Mouse (Mus musculus) layer of hippocampus, adult 11-12 months (tissue): Measurements from ENCODE around the gene Efna5.

Experiments
- DNase-seq: peaks from one replicate; pipeline ENCODE4 v3.0.0; 2022; ENCODE audit warnings: low spot score

The Efna5 gene

DNA sequence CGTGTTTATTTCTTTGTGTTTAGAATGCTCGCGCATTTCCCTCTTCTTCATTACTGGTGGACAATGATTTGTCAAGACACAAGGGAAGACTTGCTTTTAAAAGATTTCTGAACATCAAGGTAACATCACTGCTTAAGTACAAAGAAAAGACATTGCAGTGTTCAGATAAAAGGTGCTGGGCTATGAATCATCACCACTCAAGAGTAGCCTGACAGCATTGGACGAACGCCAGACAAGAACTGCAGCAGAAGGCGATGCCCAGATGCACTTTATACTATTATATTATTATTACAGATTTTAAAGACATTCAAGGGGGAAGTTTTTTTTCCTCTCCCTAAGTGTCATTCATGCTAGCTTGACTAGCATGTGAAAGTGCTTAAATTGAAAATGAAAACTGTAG is 228.7 kb downstream of the Efna5 start:
- DNase-seq, result no peak

DNA sequence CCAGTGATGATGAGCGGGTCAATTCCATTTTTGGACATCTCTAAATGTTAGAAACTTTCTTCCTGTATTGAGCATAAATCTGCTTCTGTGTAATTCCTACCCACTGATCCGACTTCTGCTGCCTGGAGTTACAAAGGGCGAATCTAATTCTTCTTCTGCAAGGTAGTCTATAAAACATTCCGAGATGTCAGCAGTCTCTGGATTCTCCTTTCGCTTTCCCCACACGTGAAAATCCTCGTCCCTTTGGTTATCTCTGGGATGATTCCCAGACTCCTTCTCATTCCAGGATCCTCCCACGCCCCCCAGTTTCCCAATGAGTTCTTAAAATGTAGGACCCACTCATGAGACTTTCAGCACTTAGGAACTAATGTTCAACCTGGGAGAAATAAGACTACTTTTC is 229.4 kb downstream of the Efna5 start:
- no peak for DNase-seq

DNA sequence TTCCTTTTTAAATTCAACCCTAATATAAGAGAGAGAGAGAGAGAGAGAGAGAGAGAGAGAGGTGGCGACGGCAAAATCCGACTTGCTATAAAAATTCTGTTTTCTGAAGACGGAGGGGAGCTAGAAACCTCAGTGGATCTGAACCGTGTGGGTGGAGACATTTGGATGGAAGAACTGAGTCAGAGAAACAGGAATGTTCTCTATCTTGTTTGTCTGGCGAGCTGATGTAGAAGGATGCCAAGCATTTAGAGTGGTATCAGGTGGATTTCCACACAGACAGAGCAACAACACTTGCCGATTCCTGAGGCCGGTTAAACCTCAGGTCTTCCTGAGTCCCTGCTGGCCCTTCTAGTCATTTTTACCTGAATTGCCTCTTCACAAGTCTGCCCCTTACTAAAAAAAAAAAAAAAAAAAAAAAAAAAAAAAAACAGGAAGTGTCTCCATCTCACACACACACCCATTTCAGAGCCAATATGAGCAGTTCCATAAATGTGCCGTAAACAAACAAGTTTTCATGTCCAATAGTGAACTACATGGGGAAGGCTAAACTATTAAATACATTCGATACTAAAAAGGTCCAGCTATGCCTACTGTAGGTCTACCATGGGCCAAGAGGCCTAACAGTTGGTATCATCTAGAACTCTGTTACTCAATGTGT is 231.7 kb downstream of the Efna5 start:
- DNase-seq, result no peak

- no peak for DNase-seq
These were observed 234.3 kb downstream of the Efna5 start for GRCm38 (mm10) chr17:62646836-62647235.

DNA sequence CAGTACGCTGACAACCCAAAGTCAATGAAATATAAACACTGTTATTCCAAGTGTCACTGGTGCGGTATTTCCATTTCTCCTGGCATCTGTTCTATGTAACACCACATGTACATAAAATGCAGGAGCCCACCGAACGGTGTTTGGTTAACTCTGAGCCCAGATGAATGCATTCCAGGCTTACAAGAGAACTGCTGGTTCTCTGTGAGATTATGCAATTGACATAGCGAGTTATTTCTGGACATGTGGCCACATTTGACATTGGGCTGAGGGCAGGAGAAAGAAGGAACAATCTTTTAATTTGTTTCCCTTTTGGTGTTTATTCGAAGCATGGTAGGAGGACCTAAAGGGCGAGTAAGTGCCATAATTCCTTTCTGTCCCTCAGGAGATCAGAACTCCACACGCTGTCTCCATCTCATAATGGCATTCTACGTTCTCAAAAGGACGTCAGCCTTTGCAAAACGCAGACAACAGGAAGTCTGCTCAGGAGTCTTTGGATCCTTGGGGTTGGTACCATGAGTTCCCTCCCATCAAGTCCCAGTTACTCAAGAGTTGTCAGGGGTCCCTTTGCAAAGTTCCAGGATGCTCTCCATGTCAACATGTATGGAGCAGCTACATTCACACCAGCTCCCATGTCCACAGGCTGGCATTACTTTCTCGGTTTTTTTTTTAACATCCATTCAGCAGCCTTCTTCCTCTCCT is 238.5 kb downstream of the Efna5 start:
- DNase-seq, result no peak

DNA sequence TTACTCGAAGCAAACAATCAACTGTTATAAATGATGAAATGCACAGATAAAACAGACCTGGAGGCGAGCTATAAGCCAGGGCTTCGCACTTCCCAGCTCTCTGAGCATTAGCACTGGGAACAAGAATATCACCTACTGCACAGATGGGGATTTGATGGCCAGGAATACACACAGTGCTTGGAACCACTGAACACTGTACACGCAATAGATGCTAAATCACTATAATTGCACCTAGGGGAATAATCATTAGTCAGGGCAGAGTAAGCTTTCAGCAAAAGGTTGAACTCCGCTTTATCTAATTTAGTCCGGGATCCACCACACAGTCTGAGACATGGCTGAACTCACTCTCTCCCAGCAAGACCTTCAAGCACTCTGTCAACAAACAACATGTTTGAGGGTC is 240.5 kb downstream of the Efna5 start:
- no peak for DNase-seq

DNA sequence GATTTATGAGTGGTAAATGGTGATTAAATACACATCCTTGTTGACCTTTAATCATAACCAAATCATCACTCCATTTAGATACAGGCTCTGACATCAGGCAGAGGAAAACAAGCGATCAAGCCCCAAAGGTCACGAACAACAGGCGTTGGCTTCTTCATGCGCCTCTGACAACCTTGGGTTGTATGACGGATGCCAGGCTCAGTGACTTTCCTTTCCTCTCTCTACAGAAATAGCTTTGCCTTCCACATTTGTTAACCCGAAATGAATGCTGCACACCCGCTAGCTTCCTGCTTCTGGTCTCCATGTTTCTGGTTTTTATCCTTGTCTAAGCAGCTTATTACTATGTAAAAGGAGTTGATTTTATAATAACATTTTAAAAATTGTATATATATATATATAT is 244.2 kb downstream of the Efna5 start:
- no peak for DNase-seq

GRCm38 (mm10) chr17:62634937-62635336 is 246.2 kb downstream of the Efna5 start:
- no peak for DNase-seq

DNA sequence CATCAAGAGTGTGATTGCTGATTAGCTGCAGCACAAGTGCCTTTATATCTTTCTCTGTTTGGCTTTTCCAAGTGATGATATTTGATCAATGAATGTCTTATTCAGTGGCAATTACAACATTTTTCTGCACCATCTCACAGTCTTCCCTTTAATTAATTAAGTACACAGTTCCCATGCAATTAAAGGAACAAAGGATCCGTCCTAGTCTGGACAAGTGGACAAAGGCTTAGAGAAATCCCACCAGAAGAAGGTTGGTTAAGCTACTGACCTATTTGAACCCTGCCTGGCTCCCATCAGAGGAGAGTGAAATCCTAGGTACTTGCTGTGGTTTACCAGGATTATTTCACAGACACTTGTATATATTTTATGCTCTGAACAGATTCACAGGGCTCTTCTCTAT is 252.6 kb downstream of the Efna5 start:
- no peak for DNase-seq

GRCm38 (mm10) chr17:62627508-62627907 is 253.6 kb downstream of the Efna5 start:
- no peak for DNase-seq

DNA sequence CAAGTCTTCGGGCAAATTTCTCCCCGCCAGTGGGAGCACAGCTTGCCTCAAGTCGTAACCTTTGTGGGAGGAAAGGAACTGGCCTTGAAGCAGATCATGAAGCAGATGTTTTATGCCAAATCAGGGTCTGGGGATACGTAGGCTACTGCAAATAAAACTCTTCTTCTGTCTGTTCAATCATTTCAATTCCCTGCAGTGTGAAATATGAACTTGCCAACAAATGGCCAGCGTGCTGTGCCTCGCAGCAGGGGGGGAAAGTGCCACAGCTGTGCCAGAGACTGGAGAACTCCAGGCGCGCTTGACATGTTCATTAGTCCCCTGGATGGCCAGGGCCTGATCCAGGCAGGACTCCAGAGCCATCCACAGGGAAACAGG is 255.5 kb downstream of the Efna5 start:
- DNase-seq, result no peak

- no peak for DNase-seq
These were observed 256.1 kb downstream of the Efna5 start for GRCm38 (mm10) chr17:62624804-62625645.

GRCm38 (mm10) chr17:62623224-62623623 is 257.9 kb downstream of the Efna5 start:
- DNase-seq, result no peak

GRCm38 (mm10) chr17:62622481-62622880 is 258.6 kb downstream of the Efna5 start:
- no peak for DNase-seq

DNA sequence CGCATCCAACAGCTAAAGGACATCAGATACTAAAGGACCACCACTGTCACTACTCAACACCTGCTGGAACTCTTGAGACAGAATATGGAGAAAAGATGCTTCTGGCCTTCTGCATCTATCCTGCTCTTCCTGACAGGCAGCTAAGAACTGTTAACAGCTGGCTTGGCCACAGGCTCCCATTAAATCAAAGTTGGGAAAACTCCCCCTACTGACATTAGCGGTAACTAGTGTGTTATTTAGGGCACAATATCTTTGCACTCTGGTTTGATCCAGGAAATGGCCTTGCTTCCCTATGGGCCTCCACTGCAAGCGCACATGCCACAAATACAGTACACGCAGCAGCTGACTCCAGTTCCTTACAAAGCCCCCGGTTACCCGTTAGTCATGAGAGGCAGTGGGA is 266.0 kb downstream of the Efna5 start:
- no peak for DNase-seq

DNA sequence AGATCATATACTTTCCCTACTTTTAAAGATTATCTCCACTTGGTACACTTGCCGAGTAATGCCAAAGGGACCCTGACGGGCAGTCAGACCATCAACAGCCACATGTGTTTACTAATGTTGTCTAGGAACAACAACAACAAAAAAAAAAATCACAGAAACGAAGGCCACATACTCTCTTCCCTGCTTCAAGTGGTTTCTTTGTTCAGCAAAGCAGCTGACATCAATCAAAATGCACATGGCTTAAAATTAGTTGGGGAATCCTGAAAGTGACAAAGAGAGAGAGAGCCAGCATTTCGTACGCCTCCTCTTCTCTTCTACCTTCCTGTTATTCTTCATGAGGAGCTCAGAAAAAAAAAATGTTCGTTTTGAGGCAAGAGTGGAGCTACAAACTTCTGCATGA is 266.4 kb downstream of the Efna5 start:
- no peak for DNase-seq

DNA sequence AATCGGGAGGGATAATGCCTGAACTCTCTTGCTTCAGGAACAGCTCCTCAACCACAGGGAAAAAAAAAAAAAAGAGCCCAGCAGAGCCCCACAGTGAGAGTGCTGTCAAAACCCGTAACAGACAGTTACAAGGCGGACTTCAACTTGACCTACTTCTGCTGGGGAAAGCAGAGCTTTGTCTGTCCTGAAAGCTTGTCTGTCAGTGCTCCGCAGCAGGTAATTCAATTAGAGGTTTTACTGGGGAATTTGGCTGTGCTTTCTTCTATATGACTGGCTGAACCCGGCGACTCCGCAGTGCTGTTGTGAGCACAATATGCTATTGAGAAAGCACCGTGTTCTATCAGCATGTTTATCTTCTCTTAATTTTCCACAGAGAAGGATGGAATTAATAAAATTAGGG is 266.9 kb downstream of the Efna5 start:
- DNase-seq, result no peak

- no peak for DNase-seq
These were observed 267.9 kb downstream of the Efna5 start for GRCm38 (mm10) chr17:62613232-62613631.

GRCm38 (mm10) chr17:62608145-62608544 is 273.0 kb downstream of the Efna5 start:
- no peak for DNase-seq

DNA sequence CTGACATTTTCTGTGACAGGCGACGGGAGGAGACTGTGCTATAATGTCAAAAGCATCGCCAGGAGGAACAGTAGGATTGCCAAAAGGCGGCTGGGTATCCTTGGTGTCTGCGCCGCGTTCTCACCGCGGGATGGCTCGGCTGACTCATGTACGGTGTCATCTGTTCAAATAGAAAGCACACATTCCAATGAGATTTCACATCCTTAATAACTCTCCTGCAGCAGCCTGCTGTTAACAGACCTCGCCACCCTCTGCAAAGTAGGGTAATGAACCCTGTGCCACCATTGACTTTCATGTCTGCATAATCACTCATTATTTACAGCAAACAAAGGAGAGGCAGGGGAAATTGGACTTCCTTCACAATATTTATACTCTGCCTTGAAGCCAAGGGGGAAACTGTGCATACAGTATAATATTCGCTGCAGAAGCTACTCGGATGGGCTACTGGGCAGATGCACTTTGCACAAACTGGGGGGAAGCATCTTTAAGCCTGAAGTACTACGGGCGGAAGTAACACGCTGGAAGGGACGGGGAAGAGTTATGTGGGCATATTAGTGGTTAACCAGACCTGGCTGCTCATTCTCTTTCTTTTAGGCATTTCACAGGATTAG is 273.7 kb downstream of the Efna5 start:
- DNase-seq, result peak; percentile 45

DNA sequence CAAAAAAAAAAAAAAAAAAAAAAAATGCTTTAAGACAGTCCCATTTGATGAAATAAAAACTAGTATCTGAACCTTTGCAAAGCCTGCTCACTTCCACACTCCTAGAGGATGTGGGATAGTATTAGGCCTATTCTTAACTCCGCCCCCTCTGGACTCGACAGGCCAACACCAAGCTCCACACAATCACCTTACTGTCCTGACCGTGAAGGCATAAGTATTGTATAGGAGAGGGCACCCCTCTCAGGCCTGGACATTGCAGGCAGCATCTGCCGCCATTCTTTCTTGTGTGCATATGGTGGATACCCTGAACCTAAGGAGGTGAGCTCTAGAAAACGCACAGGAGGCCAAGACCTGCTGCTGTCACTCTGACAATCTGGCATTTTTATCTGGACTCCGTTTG is 274.4 kb downstream of the Efna5 start:
- no peak for DNase-seq

DNA sequence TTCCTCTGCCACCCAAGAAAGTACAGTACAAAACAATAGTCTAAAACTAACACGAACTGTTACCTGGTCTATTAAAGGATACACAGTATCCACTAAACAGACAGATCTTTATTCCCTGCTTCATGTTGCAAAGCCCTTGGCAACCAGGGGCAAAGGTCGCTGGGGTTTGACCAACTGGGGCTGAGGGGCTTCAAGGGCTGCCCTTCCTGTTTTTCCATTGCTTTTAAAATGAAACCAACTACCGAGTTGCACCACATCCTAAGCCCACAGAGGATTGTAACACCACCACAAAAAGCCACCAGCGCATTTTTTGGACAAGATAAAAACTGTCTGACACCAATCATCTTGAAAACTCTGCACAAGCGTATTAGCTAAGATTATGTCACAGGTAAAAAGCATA is 276.8 kb downstream of the Efna5 start:
- no peak for DNase-seq

GRCm38 (mm10) chr17:62603604-62604003 is 277.5 kb downstream of the Efna5 start:
- no peak for DNase-seq
